Mouse (Mus musculus) heart, embryonic 11.5 days (tissue): Measurements from ENCODE around the gene Magi2. TPM values are rescaled to one million over a fixed set of nuclear protein-coding genes. Genes with fewer than 3 reads are reported as not detected.

ENCODE experiments used
- ATAC-seq: fragments of 200-750 bp; cut with Nextera tagmentation; replicated peaks from 2 replicates; pipeline ENCODE4 v1.8.0; 2017; ENCODE audit warnings: moderate library complexity; ENCODE audit not compliant: insufficient number of reproducible peaks, low FRiP score, low TSS enrichment
- H3K27ac ChIP-seq: fragments of 300-500 bp; sonication (generic); 2 replicates; pipeline ENCODE4 v1.5.1; 2014; ENCODE audit warnings: mild to moderate bottlenecking, low read depth, low read length
- H3K27me3 ChIP-seq: fragments of 300-500 bp; sonication (generic); 2 replicates; pipeline ENCODE4 v1.6.1; 2014; ENCODE audit warnings: mild to moderate bottlenecking, low read length, mixed read lengths; ENCODE audit not compliant: control insufficient read depth, insufficient read depth
- H3K36me3 ChIP-seq: fragments of 300-500 bp; sonication (generic); 2 replicates; pipeline ENCODE4 v1.6.1; 2014; ENCODE audit warnings: mild to moderate bottlenecking, low read length, moderate library complexity, mixed read lengths; ENCODE audit not compliant: control insufficient read depth, insufficient read depth
- H3K4me1 ChIP-seq: fragments of 300-500 bp; sonication (generic); 2 replicates; pipeline ENCODE4 v1.6.1; 2014; ENCODE audit warnings: low read length; ENCODE audit not compliant: control insufficient read depth, insufficient read depth
- H3K4me2 ChIP-seq: fragments of 300-500 bp; sonication (generic); 2 replicates; pipeline ENCODE4 v1.6.1; 2014; ENCODE audit warnings: mild to moderate bottlenecking, moderate library complexity
- H3K4me3 ChIP-seq: fragments of 300-500 bp; sonication (generic); 2 replicates; pipeline ENCODE4 v1.5.1; 2014; ENCODE audit warnings: low read depth, low read length
- H3K9ac ChIP-seq: fragments of 300-500 bp; sonication (generic); 2 replicates; pipeline ENCODE4 v1.6.1; 2014; ENCODE audit warnings: mild to moderate bottlenecking, low read depth, low read length, moderate library complexity
- H3K9me3 ChIP-seq: fragments of 300-500 bp; sonication (generic); replicated peaks from 2 replicates; pipeline ENCODE4 v1.6.1; 2016; ENCODE audit warnings: low read length; ENCODE audit not compliant: control insufficient read depth
- WGBS: fragments of 180-500 bp; shearing (Covaris S2); extraction: QIAGEN DNeasy Blood & Tissue Kit; methylation state at CpG from one replicate; pipeline ENCODE4 v1.1.7; 2014; ENCODE audit not compliant: insufficient replicate concordance; 5-methylcytosine and 5-hydroxymethylcytosine counted together
- polyA plus RNA-seq: library from polyadenylated mRNA; unstranded; fragments of >200 nt; fragmentation: Nextera tagmentation; extraction: Ambion mirVana; gene quantifications from 2 replicates; pipeline ENCODE4 v1.2.1, GENCODE M21; 2014

The Magi2 gene
- polyA plus RNA-seq, 1 experiment from 2014 or later, result 2.5 TPM

DNA sequence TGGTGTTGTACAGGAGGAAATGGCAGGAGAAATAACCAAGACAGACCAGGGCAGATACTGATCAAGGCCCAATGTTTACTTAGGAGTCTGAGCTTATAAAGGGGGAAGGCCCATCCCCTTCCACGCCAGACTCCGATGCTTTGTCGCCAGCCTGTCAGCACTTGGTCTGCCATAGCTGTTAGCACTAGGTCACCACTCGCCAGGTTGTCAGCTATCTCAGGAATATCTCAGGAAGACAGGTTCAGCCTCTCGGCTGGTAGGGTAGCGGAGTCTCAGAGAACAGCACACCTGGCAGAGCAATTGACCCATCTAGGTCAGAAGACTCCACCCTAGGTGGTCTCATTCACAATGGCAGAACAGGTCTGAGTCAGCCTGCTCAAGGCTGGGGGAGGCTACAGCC is 1514.4 kb downstream of the Magi2 start:
- no peak overlapping the region for H3K9ac ChIP-seq
- no peaks in the 10 kb centered on the region for H3K9me3 ChIP-seq
- no peaks in the 10 kb centered on the region for H3K27me3 ChIP-seq
- no peak overlapping the region for H3K4me3 ChIP-seq
- H3K4me1 ChIP-seq, result no peaks in the 10 kb centered on the region; the same call in 1 of the 2 replicates
- H3K36me3 ChIP-seq, result no peaks in the 10 kb centered on the region
- no peak overlapping the region for H3K27ac ChIP-seq
- 24% methylated on average over 6 of the region's 6 CpGs for WGBS
- H3K4me2 ChIP-seq, result no peak overlapping the region
- ATAC-seq, result no peak

DNA sequence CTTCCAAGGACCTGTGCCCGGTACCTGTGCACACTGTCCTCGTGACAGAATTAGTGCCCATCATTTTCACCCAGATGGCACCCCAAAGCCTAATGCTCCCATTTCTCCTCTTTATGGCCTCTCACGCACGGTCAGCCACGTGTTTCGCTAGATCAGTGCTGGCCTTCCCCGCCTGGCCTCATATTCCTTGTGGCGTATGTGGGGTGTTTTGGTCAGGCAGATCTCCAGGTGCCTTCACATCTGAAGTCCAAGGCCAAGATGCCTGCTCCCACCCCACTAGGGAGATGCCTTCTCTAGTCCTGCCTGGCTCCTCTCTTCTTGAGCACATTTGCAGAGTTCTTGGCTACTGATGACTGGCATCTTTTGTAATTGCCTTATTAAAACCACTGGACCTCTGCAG is 1515.1 kb downstream of the Magi2 start:
- no peak overlapping the region for H3K27ac ChIP-seq
- 87% methylated on average over 8 of the region's 8 CpGs for WGBS
- no peak overlapping the region for H3K9ac ChIP-seq
- H3K27me3 ChIP-seq, result no peaks in the 10 kb centered on the region
- no peak overlapping the region for H3K4me3 ChIP-seq
- no peak for ATAC-seq
- H3K4me1 ChIP-seq, result no peaks in the 10 kb centered on the region; the same call in 1 of the 2 replicates
- H3K9me3 ChIP-seq, result no peaks in the 10 kb centered on the region
- H3K4me2 ChIP-seq, result no peak overlapping the region
- no peaks in the 10 kb centered on the region for H3K36me3 ChIP-seq

DNA sequence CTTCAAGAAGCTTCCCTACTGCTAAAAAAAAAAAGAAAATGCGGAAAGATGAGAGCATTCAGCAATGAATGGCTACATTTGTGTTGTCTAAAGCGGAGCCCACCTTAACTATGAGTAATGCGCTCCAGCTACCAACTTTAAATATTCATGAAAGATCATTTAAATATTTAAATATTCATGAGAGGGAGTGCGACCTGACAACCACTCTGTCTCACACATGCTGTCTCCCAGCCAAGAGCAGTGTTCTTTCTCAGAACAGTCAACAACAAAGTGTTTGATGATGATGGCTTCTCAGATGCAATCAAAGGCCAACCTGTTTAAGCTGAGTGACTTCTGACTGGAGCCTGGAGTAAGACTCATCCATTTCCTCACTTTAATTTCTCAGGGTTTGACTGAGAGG is 1521.3 kb downstream of the Magi2 start:
- WGBS, result 73% methylated on average over 4 of the region's 4 CpGs
- no peak overlapping the region for H3K4me3 ChIP-seq
- H3K27ac ChIP-seq, result no peak overlapping the region
- H3K4me2 ChIP-seq, result no peak overlapping the region
- no peaks in the 10 kb centered on the region for H3K27me3 ChIP-seq
- no peak overlapping the region for H3K9ac ChIP-seq
- no peaks in the 10 kb centered on the region for H3K36me3 ChIP-seq
- H3K9me3 ChIP-seq, result no peaks in the 10 kb centered on the region
- H3K4me1 ChIP-seq, result no peaks in the 10 kb centered on the region
- no peak for ATAC-seq

DNA sequence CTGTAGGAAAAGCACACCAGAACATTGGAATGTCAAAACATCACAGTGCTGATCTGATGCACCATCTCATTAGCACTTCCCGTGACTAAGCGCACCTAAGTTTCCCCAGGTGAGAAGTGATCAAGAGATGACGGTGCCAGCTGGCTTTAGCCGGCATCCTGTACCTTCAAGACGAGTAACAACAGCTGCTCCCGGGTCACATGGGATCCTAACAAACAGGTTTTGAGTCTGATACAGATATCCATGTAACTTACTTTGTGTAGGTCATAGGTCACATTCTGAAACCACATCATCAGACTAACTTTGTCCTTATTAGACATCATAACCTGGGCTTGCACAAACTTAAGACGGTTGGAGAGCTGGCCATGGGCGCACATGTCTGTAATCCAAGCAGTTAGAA is 1522.0 kb downstream of the Magi2 start:
- no peak overlapping the region for H3K27ac ChIP-seq
- WGBS, result 83% methylated on average over 8 of the region's 8 CpGs
- no peak overlapping the region for H3K4me3 ChIP-seq
- no peaks in the 10 kb centered on the region for H3K36me3 ChIP-seq
- no peak overlapping the region for H3K9ac ChIP-seq
- no peak overlapping the region for H3K4me2 ChIP-seq
- no peaks in the 10 kb centered on the region for H3K27me3 ChIP-seq
- no peaks in the 10 kb centered on the region for H3K4me1 ChIP-seq
- no peak for ATAC-seq
- H3K9me3 ChIP-seq, result no peaks in the 10 kb centered on the region

DNA sequence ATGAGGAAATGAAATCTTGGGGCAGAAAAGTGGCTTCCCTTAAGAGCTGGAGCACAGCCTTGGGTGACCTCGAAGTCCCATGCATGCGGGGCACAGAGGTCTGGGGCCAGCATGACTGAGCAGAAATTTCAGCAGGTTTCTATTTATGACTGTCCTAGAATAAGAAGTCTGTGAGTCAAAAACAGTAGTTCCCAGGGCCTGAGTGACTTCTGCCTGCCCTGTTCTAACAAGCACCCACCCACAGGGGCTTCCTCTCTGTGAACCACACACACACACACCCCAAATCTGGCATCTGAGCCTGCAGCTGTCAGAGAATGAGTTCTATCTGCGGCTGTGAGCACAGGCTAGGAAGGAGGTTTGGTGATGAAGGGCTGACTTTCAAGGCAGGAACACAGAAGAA is 1522.7 kb downstream of the Magi2 start:
- Histone ChIP-seq H3K27me3 (no peaks in the 10 kb centered on the region), H3K9me3 (no peaks in the 10 kb centered on the region), H3K9ac (no peak overlapping the region), H3K4me2 (no peak overlapping the region), H3K4me3 (no peak overlapping the region), H3K4me1 (no peaks in the 10 kb centered on the region), H3K27ac (no peak overlapping the region), H3K36me3 (no peaks in the 10 kb centered on the region)
- 74% methylated on average over 3 of the region's 3 CpGs for WGBS
- no peak for ATAC-seq

DNA sequence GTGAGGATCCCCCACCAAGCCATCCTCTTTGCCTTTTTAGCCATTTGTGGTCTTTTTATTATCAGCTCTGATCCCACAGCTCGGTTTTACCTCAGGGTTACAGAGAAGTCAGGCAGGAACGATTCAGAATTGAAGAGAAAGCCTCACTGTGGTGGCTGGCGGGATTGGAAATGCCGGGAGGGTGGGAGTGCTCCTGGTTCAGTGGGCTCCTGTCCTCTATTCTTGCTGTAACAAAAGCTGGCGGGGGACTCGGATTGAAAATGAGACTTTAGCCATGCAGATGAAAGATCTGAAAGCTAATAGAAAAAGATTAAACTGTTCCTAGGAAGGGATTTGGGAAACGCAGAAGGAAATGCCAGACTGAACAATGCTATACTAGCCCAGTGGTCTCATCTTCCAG is 1524.2 kb downstream of the Magi2 start:
- no peak overlapping the region for H3K9ac ChIP-seq
- H3K4me3 ChIP-seq, result no peak overlapping the region
- no peaks in the 10 kb centered on the region for H3K27me3 ChIP-seq
- no peak overlapping the region for H3K27ac ChIP-seq
- no peak for ATAC-seq
- 78% methylated on average over 7 of the region's 7 CpGs for WGBS
- H3K4me1 ChIP-seq, result no peaks in the 10 kb centered on the region
- H3K36me3 ChIP-seq, result no peaks in the 10 kb centered on the region
- H3K4me2 ChIP-seq, result no peak overlapping the region
- no peaks in the 10 kb centered on the region for H3K9me3 ChIP-seq

DNA sequence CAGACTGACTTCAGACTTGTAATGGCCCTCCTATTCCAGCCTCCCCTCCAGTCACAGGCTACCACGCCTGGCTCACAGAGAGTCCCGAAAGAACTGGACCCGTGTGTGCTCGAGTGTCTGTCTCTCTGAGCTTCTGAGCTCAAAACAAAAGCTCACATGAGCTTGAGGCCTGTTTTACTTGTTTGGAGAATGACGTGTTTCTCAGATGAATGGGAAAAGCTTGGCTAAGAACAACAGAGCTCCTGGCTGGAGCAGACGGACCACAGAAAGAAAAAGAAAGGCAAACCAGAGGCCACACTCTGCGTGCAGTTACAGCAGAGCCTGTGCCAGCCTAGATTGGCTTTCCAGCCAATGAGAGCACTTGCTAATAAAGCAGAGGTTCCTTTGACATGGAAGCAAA is 1524.9 kb downstream of the Magi2 start:
- H3K27me3 ChIP-seq, result no peaks in the 10 kb centered on the region
- no peak overlapping the region for H3K27ac ChIP-seq
- H3K36me3 ChIP-seq, result no peaks in the 10 kb centered on the region
- H3K9me3 ChIP-seq, result no peaks in the 10 kb centered on the region
- no peaks in the 10 kb centered on the region for H3K4me1 ChIP-seq
- no peak overlapping the region for H3K9ac ChIP-seq
- 69% methylated on average over 7 of the region's 7 CpGs for WGBS
- ATAC-seq, result no peak
- no peak overlapping the region for H3K4me2 ChIP-seq
- H3K4me3 ChIP-seq, result no peak overlapping the region

DNA sequence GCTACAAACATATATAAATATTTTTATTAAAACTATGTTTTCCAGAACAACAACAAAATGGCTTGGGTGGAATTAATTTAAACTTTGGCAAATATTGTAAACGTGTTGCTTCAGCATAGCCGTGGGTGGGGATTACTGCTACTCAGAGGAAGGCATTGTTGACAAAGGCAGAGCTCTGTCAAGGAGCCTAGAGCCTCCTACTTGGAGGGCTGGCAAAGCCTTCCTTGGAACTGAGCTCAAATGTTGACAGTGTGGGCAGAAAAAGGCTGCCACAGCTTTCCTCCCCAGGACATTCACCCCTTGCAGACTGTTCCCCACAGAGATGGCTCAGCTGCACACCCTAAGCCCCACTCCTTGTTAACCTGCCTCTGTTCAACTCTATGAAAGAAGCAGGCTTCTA is 1526.3 kb downstream of the Magi2 start:
- no peak overlapping the region for H3K4me3 ChIP-seq
- WGBS, result 61% methylated on average over 2 of the region's 2 CpGs

DNA sequence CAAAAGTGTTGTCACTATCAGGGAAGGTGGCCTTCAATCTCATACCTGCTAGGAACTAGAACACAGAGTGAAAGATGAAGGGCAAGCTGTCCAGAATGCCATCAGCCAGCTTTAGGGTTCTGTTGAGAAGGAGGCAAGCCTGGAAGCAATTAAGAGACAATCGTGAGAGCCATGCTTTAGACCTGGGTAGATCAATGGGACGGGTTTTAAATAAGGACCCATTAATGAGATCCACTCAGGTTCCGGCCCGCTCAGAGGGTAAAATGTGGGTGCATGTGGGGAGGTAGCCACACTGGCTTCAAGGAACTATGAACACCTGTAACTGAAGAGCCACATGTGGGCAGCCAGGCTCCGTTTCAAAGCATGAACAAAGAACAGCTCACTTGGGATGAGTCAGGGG is 1527.1 kb downstream of the Magi2 start:
- no peak for ATAC-seq
- H3K36me3 ChIP-seq, result no peaks in the 10 kb centered on the region
- no peak overlapping the region for H3K9ac ChIP-seq
- no peak overlapping the region for H3K4me2 ChIP-seq
- WGBS, result 80% methylated on average over 5 of the region's 5 CpGs
- H3K27me3 ChIP-seq, result no peaks in the 10 kb centered on the region
- H3K9me3 ChIP-seq, result no peaks in the 10 kb centered on the region
- H3K4me1 ChIP-seq, result no peaks in the 10 kb centered on the region
- no peak overlapping the region for H3K27ac ChIP-seq
- no peak overlapping the region for H3K4me3 ChIP-seq

More for the DNA sequence above, 1526.3 kb downstream of the Magi2 start:
- Histone ChIP-seq H3K27ac (no peak overlapping the region), H3K36me3 (no peaks in the 10 kb centered on the region), H3K27me3 (no peaks in the 10 kb centered on the region), H3K9ac (no peak overlapping the region), H3K9me3 (no peaks in the 10 kb centered on the region), H3K4me1 (no peaks in the 10 kb centered on the region), H3K4me2 (no peak overlapping the region)
- no peak for ATAC-seq
